Mouse (Mus musculus) lung, postnatal 25 days (tissue): ENCODE results near the gene Tmprss7.

Source experiments
- DNase-seq: peaks from one replicate; pipeline ENCODE4 v3.0.0; 2022; ENCODE audit warnings: low spot score

Gene Tmprss7

DNA sequence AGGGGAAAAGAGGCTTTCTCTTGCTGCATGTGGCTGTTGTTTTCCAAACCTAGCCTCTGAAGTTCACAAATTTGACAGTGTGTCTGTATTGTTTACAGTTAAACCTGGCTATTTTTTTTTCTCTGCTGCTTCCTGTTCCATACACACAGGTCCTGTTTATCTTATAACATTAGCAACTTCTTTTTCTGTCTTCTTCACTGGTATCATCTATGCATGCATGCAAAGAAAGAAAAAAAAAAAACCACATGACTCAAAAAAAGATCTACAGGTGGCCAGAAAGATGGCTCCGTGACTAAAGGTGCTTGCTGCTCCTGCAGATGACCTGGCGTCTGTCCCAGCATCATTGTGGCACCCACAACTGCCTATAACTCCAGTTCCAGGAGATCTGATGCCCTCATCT lies 68.1 kb downstream of the Tmprss7 start:
- no peak for DNase-seq

GRCm38 (mm10) chr16:45624791-45625190 lies 68.7 kb downstream of the Tmprss7 start:
- no peak for DNase-seq

DNA sequence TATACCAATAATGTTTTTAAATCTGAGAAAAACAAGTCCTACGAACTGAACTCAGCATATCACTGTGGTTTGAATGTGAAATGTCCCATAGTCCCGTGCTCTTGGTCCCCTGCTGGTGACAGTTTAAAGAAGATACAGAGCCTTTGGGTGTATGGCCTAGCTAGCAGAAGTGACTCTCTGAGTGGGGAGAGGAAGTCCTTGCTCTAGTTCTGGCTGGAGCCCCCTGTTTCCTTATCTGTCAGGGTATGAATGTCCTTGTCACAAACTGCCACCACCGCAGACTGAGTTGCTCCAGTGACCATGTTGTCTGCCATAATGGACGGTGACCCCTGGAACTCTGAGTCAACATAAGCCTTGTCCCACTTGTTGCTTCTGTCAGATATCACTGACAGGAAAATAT lies 70.2 kb downstream of the Tmprss7 start:
- no peak for DNase-seq

- DNase-seq: no peak
These were observed 73.6 kb downstream of the Tmprss7 start for GRCm38 (mm10) chr16:45619751-45620375.

DNA sequence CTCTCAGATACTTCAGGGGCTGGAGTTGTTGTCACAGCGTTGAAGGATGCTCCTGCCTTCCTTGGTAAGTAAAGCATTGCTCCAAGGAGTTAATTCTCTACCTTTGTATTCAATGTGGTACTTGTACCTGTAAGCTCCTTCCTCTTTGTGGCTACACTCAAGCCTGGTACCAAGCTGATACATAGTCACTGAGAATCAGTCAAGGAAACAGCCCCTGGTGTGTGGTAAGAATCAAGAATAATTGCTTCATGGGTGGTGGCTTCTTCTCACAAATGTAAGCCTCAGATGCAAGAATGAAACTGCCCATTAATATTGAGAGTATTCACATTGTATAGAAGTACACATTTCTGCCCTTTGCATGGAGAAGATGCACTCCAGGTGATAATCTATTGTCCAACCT lies 77.5 kb downstream of the Tmprss7 start:
- no peak for DNase-seq

DNA sequence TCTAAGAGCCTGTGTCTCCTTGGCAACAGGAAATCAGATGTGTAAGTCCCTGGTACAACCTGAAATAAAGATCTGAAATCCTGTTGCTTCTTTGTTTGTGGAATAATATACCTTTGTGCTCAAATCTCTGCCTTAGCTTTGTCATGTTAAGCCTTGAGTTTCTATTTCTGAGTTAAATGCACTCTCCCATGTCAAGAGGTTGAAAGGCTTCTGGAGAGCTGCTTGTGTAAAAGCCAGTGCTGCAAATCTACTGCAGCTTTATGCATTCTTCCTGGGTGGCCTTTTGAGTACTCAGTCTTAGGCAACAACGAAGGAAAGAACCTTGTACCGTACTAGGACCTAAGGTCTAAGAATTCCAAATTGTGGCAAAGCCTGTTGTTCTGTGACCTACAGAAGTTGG lies 80.2 kb downstream of the Tmprss7 start:
- DNase-seq: no peak

- no peak for DNase-seq
These were observed 83.2 kb downstream of the Tmprss7 start, which contains the start of gene Gcsam for GRCm38 (mm10) chr16:45610267-45610666. Gene Gcsam (plus strand): TSS chr16:45610380.

DNA sequence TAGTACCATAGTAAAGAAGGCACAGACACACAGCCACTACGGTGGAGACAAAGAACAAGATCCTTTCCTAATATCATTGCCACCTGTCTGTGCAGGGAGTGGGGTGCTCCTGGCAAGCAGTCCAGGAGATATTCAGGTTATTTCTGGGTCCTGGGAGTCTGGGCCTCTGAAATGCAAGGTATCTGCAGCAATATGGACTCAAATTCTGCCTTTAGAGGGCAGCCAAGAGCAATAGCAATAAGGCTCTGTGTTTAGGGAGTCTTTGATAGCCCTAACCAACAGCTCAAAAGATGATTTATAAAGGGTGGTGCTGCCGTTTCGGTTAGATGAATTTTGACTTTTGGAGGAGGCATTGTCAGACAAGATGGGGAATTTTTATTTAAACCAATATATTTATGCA lies 84.2 kb downstream of the Tmprss7 start:
- peak; percentile 41 for DNase-seq

DNA sequence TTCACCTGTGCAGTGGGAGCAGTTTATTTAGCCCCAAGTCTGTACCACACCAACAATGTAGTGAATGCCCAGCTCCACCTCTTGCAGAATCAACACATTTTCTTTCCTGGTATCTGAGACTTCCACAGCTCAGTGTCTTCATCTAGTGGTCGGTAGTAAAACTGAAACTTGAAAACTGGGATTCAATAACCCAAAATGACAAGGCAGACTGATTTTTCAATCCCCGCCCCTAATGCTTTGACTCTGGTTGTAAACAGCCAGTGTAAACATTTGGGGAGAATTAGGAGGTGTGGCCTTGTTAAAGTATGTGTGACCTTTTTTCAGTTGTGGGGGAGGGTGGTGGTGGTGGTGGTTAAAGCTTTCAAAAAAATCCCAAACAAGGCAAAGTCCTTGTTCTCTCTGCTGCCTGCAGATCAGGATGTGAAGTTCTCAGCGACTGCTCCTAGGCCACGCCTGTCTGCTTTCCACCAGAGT lies 84.9 kb downstream of the Tmprss7 start:
- peak; percentile 34 for DNase-seq
